Mouse (Mus musculus): ENCODE measurements at regions not wholly inside any gene's neighbourhood (a gene's known extent, or its start where the extent isn't known, plus 50 kb on each side); places are given as distances from the start of the nearest gene placed in this dataset.

DNA sequence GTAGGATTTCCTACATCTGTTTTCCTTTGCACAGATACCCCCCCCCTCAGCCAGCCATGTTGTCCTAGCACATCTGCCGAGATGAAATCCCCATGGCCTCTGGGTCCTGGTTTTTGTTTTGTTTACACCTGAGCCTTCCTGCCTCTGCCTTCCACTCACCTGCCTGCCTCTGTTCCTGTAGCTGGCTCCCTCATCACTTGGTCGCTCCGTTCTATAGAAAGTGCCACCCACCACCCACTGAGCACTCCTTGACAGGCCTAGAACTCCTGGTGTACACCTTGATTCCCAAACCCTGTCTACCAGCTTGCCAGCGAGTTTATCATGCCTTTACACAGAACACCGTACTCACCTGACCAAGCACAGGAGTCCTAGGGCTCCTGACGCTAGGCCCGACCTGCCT is 72.6 kb upstream of the Armc2 start:
- no peak for TF ChIP-seq TAL1 (IDR thresholded peaks at IDR 0.05; ENCODE audit: low read length)
- TF ChIP-seq GATA1 (IDR thresholded peaks at IDR 0.05; ENCODE audit: low read length): no peak

All from erythroblast, embryonic 14.5 days (primary cell).